Mouse (Mus musculus): ENCODE results near the gene Rfx8. TPM values are rescaled to one million over a fixed set of nuclear protein-coding genes. Genes with fewer than 3 reads are reported as not detected.

Gene Rfx8
- polyA plus RNA-seq, 1 experiment from 2014 or later = 0.12 TPM

DNA sequence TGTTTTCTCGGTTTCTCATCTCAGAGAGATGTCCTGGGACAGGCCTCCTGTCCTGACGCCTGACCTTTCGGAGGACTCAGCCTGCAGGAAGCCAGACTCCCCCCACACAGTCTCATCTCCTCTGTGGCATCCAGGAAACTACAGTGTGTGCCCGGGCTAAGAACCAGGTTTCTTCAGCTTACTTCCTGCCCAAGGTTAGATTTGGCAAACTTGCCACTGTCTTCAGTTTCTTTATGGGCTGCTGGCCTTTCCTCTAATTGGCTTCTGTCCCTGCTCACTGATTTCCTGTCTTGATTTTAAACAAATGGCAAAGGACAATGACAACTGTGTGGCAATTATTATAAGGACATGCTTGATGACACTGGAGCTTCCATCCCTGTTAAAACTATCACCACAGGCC is 10.2 kb downstream of the Rfx8 start:
- WGBS (ENCODE audit: insufficient replicate concordance) = 59% methylated on average over 4 of the region's 4 CpGs
- ATAC-seq = no peak
- Histone ChIP-seq H3K36me3 (no peaks in the 10 kb centered on the region), H3K9ac (no peak overlapping the region), H3K27ac (no peak overlapping the region), H3K4me2 (no peak overlapping the region), H3K4me1 (peaks cover 13% of the 10 kb centered on the region), H3K27me3 (replicated peaks) (peaks cover 17% of the 10 kb centered on the region), H3K4me3 (no peak overlapping the region), H3K9me3 (replicated peaks) (no peaks in the 10 kb centered on the region)

- Histone ChIP-seq H3K27me3 (replicated peaks) (peaks cover 12% of the 10 kb centered on the region; the same call in 1 of the 2 replicates), H3K4me3 (no peak overlapping the region), H3K4me2 (no peak overlapping the region), H3K9me3 (replicated peaks) (no peaks in the 10 kb centered on the region), H3K36me3 (no peaks in the 10 kb centered on the region), H3K4me1 (peaks cover 13% of the 10 kb centered on the region), H3K27ac (no peak overlapping the region), H3K9ac (no peak overlapping the region)
- no peak for ATAC-seq
- 77% methylated on average over 5 of the region's 5 CpGs for WGBS (ENCODE audit: insufficient replicate concordance)
These were observed 10.8 kb downstream of the Rfx8 start for GRCm38 (mm10) chr1:39710016-39710415.

GRCm38 (mm10) chr1:39708778-39709177 is 12.0 kb downstream of the Rfx8 start:
- H3K4me3 ChIP-seq = no peak overlapping the region
- no peaks in the 10 kb centered on the region for H3K36me3 ChIP-seq
- no peak overlapping the region for H3K27ac ChIP-seq
- no peak for ATAC-seq
- 65% methylated on average over 5 of the region's 5 CpGs for WGBS (ENCODE audit: insufficient replicate concordance)
- peaks cover 11% of the 10 kb centered on the region; the same call in 1 of the 2 replicates for H3K27me3 ChIP-seq (replicated peaks)
- no peak overlapping the region for H3K4me2 ChIP-seq
- H3K9ac ChIP-seq = no peak overlapping the region
- no peaks in the 10 kb centered on the region for H3K9me3 ChIP-seq (replicated peaks)
- peaks cover 4% of the 10 kb centered on the region for H3K4me1 ChIP-seq

- no peaks in the 10 kb centered on the region for H3K27me3 ChIP-seq (replicated peaks)
- H3K9ac ChIP-seq = no peak overlapping the region
- H3K4me3 ChIP-seq = no peak overlapping the region
- H3K27ac ChIP-seq = no peak overlapping the region
- no peaks in the 10 kb centered on the region for H3K9me3 ChIP-seq (replicated peaks)
- no peaks in the 10 kb centered on the region for H3K36me3 ChIP-seq
- H3K4me1 ChIP-seq = peaks cover 10% of the 10 kb centered on the region; the same call in 1 of the 2 replicates
- 37% methylated on average over 18 of the region's 18 CpGs for WGBS (ENCODE audit: insufficient replicate concordance)
- no peak for ATAC-seq
- no peak overlapping the region for H3K4me2 ChIP-seq
These were observed 18.4 kb downstream of the Rfx8 start for GRCm38 (mm10) chr1:39702216-39703046.

DNA sequence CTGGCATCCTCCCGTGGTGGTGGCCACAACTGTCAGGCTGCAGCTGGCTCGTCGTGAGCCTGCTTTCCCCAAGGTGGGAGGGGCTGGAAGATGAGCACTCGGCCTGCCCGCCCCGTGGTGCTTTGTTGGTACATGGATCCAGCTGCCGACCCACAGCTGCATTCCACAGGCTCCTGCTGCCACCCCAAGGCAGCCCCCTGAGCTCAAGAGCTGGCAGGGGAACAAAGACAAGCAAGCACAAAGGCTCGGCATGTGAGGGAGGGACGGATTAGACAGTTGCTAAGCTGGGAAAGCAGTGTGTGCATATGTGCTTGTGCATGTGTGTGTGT is 19.6 kb downstream of the Rfx8 start:
- WGBS (ENCODE audit: insufficient replicate concordance) = 28% methylated on average over 9 of the region's 9 CpGs
- no peak overlapping the region for H3K9ac ChIP-seq
- H3K36me3 ChIP-seq = no peaks in the 10 kb centered on the region
- ATAC-seq = no peak
- no peak overlapping the region for H3K4me3 ChIP-seq
- no peaks in the 10 kb centered on the region for H3K9me3 ChIP-seq (replicated peaks)
- H3K27me3 ChIP-seq (replicated peaks) = no peaks in the 10 kb centered on the region
- H3K4me1 ChIP-seq = peaks cover 10% of the 10 kb centered on the region; the same call in 1 of the 2 replicates
- no peak overlapping the region for H3K27ac ChIP-seq
- H3K4me2 ChIP-seq = no peak overlapping the region

GRCm38 (mm10) chr1:39700599-39701273 is 20.1 kb downstream of the Rfx8 start:
- Histone ChIP-seq H3K4me2 (no peak overlapping the region), H3K27me3 (replicated peaks) (no peaks in the 10 kb centered on the region), H3K4me1 (peaks cover 10% of the 10 kb centered on the region; the same call in 1 of the 2 replicates), H3K4me3 (no peak overlapping the region), H3K27ac (no peak overlapping the region), H3K36me3 (no peaks in the 10 kb centered on the region), H3K9me3 (replicated peaks) (no peaks in the 10 kb centered on the region), H3K9ac (no peak overlapping the region)
- WGBS (ENCODE audit: insufficient replicate concordance) = 57% methylated on average over 7 of the region's 7 CpGs
- ATAC-seq = no peak

DNA sequence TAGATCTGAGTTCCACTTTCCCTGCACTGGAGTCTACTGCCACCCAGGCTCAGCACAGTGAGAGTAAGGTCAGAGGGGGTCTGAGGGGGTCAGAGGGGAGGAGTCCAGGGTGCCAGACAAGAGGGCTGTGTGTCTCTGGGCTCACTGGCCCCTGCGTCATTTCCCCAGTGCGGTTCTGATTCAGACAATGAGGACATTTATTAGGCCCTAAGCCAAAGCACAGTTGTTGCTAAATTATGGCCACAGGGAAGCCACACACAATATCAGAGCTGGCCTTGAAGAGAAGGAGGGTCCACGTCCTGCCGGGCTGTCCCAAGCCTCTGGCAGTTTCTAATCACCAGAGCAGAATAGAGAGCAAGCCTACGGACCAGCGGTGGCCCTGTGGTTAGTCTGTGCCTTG is 22.3 kb downstream of the Rfx8 start:
- 48% methylated on average over 6 of the region's 6 CpGs for WGBS (ENCODE audit: insufficient replicate concordance)
- no peaks in the 10 kb centered on the region for H3K27me3 ChIP-seq (replicated peaks)
- H3K36me3 ChIP-seq = no peaks in the 10 kb centered on the region
- ATAC-seq = no peak
- H3K9me3 ChIP-seq (replicated peaks) = no peaks in the 10 kb centered on the region
- H3K4me2 ChIP-seq = no peak overlapping the region
- peaks cover 19% of the 10 kb centered on the region; the same call in 1 of the 2 replicates for H3K4me1 ChIP-seq
- no peak overlapping the region for H3K27ac ChIP-seq
- H3K4me3 ChIP-seq = no peak overlapping the region
- no peak overlapping the region for H3K9ac ChIP-seq

- H3K9ac ChIP-seq = no peak overlapping the region
- peaks cover 10% of the 10 kb centered on the region; the same call in 1 of the 2 replicates for H3K4me1 ChIP-seq
- peaks cover 12% of the 10 kb centered on the region; the same call in 1 of the 2 replicates for H3K27me3 ChIP-seq (replicated peaks)
- no peak overlapping the region for H3K4me3 ChIP-seq
- H3K27ac ChIP-seq = no peak overlapping the region
- ATAC-seq = no peak
- H3K36me3 ChIP-seq = no peaks in the 10 kb centered on the region
- no peak overlapping the region for H3K4me2 ChIP-seq
- no peaks in the 10 kb centered on the region for H3K9me3 ChIP-seq (replicated peaks)
- 58% methylated on average over 4 of the region's 4 CpGs for WGBS (ENCODE audit: insufficient replicate concordance)
These were observed 25.6 kb downstream of the Rfx8 start for GRCm38 (mm10) chr1:39695198-39695597.

DNA sequence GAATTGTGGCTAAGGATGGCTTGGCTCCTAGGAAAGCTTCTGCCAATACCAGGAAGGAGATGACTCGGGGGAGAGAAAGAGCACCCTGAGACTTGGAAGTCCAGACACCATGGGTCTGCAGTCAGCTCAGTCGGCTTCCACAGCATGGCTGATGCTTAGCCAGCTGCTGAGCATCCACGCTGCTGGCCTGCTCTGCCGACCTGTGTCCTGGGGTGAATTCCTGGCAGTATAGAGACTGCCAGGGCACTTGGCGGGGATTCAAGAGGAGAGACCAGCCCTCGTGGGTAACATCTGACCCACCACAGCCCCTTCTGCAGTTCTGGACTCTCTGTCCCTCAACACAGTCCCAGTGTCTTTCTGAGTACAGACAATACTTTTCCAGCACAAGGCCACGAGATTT is 26.0 kb downstream of the Rfx8 start:
- H3K9ac ChIP-seq = no peak overlapping the region
- H3K36me3 ChIP-seq = no peaks in the 10 kb centered on the region
- no peaks in the 10 kb centered on the region for H3K9me3 ChIP-seq (replicated peaks)
- no peak overlapping the region for H3K4me2 ChIP-seq
- H3K27me3 ChIP-seq (replicated peaks) = peaks cover 12% of the 10 kb centered on the region; the same call in 1 of the 2 replicates
- H3K4me1 ChIP-seq = peaks cover 10% of the 10 kb centered on the region; the same call in 1 of the 2 replicates
- no peak for ATAC-seq
- H3K4me3 ChIP-seq = no peak overlapping the region
- H3K27ac ChIP-seq = no peak overlapping the region
- 52% methylated on average over 7 of the region's 7 CpGs for WGBS (ENCODE audit: insufficient replicate concordance)

DNA sequence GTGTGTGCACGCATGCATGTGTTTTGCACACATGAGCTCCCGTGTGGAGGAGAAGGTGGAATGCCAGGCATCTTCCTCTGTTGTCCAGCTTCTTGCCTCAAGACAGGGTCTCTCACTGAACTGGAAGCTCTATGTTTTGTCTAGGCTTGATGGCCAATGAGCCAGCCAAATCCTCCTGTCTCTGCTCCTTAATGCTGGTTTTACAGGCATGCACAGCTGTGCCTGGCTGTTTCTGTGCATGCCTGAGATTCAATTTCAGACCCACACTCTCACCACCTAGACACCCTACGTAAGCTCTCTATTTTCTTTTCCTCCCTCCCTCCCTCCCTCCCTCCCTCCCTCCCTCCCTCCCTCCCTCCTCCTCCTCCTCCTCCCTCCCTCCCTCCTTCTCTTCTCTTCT is 28.8 kb downstream of the Rfx8 start:
- no peak overlapping the region for H3K4me2 ChIP-seq
- no peak overlapping the region for H3K9ac ChIP-seq
- ATAC-seq = no peak
- peaks cover 10% of the 10 kb centered on the region; the same call in 1 of the 2 replicates for H3K4me1 ChIP-seq
- H3K27me3 ChIP-seq (replicated peaks) = peaks cover 12% of the 10 kb centered on the region; the same call in 1 of the 2 replicates
- no peaks in the 10 kb centered on the region for H3K36me3 ChIP-seq
- 68% methylated on average over 3 of the region's 3 CpGs for whole genome bisulfite sequencing (ENCODE audit: insufficient replicate concordance)
- no peak overlapping the region for H3K4me3 ChIP-seq
- no peaks in the 10 kb centered on the region for H3K9me3 ChIP-seq (replicated peaks)
- no peak overlapping the region for H3K27ac ChIP-seq

DNA sequence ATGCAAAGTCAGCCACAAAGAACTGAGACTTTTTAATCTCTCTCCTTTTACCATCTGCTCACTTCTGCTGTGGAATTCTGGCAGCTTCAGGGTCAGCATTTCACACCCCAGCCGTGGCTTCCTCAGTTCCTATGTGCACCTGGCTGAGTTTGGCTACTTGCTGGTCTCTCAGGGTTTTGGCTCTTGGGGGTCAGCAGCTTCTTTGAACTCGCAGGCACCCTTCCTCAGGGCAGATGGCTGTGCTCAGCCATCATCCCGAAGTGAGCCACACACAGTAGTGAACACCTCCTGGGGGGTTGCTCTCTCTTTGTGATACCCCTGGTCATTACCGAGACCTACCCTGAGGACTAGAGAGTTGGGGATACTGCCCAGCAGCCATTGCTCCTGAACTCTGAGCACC is 29.7 kb downstream of the Rfx8 start:
- H3K9ac ChIP-seq = no peak overlapping the region
- no peak overlapping the region for H3K4me3 ChIP-seq
- H3K4me2 ChIP-seq = no peak overlapping the region
- H3K9me3 ChIP-seq (replicated peaks) = no peaks in the 10 kb centered on the region
- ATAC-seq = no peak
- 54% methylated on average over 4 of the region's 4 CpGs for whole genome bisulfite sequencing (ENCODE audit: insufficient replicate concordance)
- no peaks in the 10 kb centered on the region for H3K36me3 ChIP-seq
- peaks cover 10% of the 10 kb centered on the region; the same call in 1 of the 2 replicates for H3K4me1 ChIP-seq
- peaks cover 12% of the 10 kb centered on the region; the same call in 1 of the 2 replicates for H3K27me3 ChIP-seq (replicated peaks)
- no peak overlapping the region for H3K27ac ChIP-seq

GRCm38 (mm10) chr1:39688573-39688972 is 32.2 kb downstream of the Rfx8 start:
- Histone ChIP-seq H3K9ac (no peak overlapping the region), H3K9me3 (replicated peaks) (no peaks in the 10 kb centered on the region), H3K36me3 (no peaks in the 10 kb centered on the region), H3K27me3 (replicated peaks) (peaks cover 12% of the 10 kb centered on the region; the same call in 1 of the 2 replicates), H3K4me2 (no peak overlapping the region), H3K4me3 (no peak overlapping the region), H3K27ac (no peak overlapping the region), H3K4me1 (no peaks in the 10 kb centered on the region)
- ATAC-seq = no peak
- WGBS (ENCODE audit: insufficient replicate concordance) = 45% methylated on average over 6 of the region's 6 CpGs
